Mouse (Mus musculus) frontal cortex, adult (tissue): ENCODE measurements around the gene Tbc1d25.
A peak's percentile ranks its signal among the peaks of the same experiment; 100 is the strongest.

ENCODE experiments used
- ATAC-seq: cut with Nextera tagmentation; 2 replicates; pipeline ENCODE4 v1.9.2; 2017; ENCODE audit warnings: mild to moderate bottlenecking, moderate library complexity, mixed read lengths; ENCODE audit not compliant: low TSS enrichment

The Tbc1d25 gene

GRCm38 (mm10) chrX:8179646-8180045, 3.7 kb upstream of the Tbc1d25 start:
- ATAC-seq = no peak

- ATAC-seq = no peak
Observed at GRCm38 (mm10) chrX:8178871-8179270, 2.9 kb upstream of the Tbc1d25 start.

GRCm38 (mm10) chrX:8175169-8175503, 845 bp downstream of the Tbc1d25 start:
- no peak for ATAC-seq

- no peak for ATAC-seq
Observed at GRCm38 (mm10) chrX:8167716-8168647, 8.0 kb downstream of the Tbc1d25 start.

- no peak for ATAC-seq
Observed at GRCm38 (mm10) chrX:8164471-8164870, 11.5 kb downstream of the Tbc1d25 start.

GRCm38 (mm10) chrX:8163076-8163475, 12.9 kb downstream of the Tbc1d25 start:
- peak; percentile 88 for ATAC-seq

GRCm38 (mm10) chrX:8145153-8145991, 30.6 kb downstream of the Tbc1d25 start, which contains the start of gene Rbm3:
Rbm3 (minus strand) TSS chrX:8145880.
- peak; percentile 97 for ATAC-seq

- no peak for ATAC-seq
Observed at GRCm38 (mm10) chrX:8143750-8144149, 32.2 kb downstream of the Tbc1d25 start.

- no peak for ATAC-seq
Observed at GRCm38 (mm10) chrX:8142948-8143347, 33.0 kb downstream of the Tbc1d25 start.

- ATAC-seq = no peak
Observed at GRCm38 (mm10) chrX:8141058-8141457, 34.9 kb downstream of the Tbc1d25 start.

- ATAC-seq = no peak
Observed at GRCm38 (mm10) chrX:8140446-8140845, 35.5 kb downstream of the Tbc1d25 start.

- ATAC-seq = no peak
Observed at GRCm38 (mm10) chrX:8139480-8139879, 36.5 kb downstream of the Tbc1d25 start.

- ATAC-seq = no peak
Observed at GRCm38 (mm10) chrX:8135886-8136285, 40.1 kb downstream of the Tbc1d25 start.

- ATAC-seq = peak; percentile 93
Observed at GRCm38 (mm10) chrX:8132017-8132976, 43.7 kb downstream of the Tbc1d25 start, which contains the start of gene Wdr13. Wdr13 (minus strand) TSS chrX:8132892.

- ATAC-seq = no peak
Observed at GRCm38 (mm10) chrX:8131393-8131792, 44.6 kb downstream of the Tbc1d25 start.

- no peak for ATAC-seq
Observed at GRCm38 (mm10) chrX:8125235-8125634, 50.7 kb downstream of the Tbc1d25 start.

GRCm38 (mm10) chrX:8123821-8124470, 52.0 kb downstream of the Tbc1d25 start:
- ATAC-seq = no peak

GRCm38 (mm10) chrX:8117264-8117663, 58.7 kb downstream of the Tbc1d25 start:
- no peak for ATAC-seq

GRCm38 (mm10) chrX:8115275-8115674, 60.7 kb downstream of the Tbc1d25 start:
- no peak for ATAC-seq

GRCm38 (mm10) chrX:8105019-8105418, 71.0 kb downstream of the Tbc1d25 start:
- ATAC-seq = no peak
